Mouse (Mus musculus): ENCODE measurements at regions not wholly inside any gene's neighbourhood (a gene's known extent, or its start where the extent isn't known, plus 50 kb on each side); places are given as distances from the start of the nearest gene placed in this dataset.

GRCm38 (mm10) chr8:24212216-24213200 lies 513.1 kb downstream of the Adam3 start:
- 75% methylated on average over 3 of the region's 3 CpGs for WGBS (ENCODE audit: insufficient replicate concordance)
- no peak overlapping the region for H3K4me2 ChIP-seq (ENCODE audit: low read depth, low read length)
- ATAC-seq: no peak
- DNase-seq: no peak
- no peaks in the 10 kb centered on the region for H3K36me3 ChIP-seq (replicated peaks; ENCODE audit: insufficient read depth, low read length)
- H3K27ac ChIP-seq (ENCODE audit: low read depth): no peak overlapping the region
- H3K9me3 ChIP-seq (ENCODE audit: low read length): no peaks in the 10 kb centered on the region
- no peak overlapping the region for H3K9ac ChIP-seq (replicated peaks)
- H3K27me3 ChIP-seq (ENCODE audit: insufficient read depth, low read length): no peaks in the 10 kb centered on the region
- H3K4me3 ChIP-seq (ENCODE audit: low read depth, low read length): no peak overlapping the region
- no peak for TF ChIP-seq CTCF (IDR thresholded peaks at IDR 0.05; ENCODE audit: low read depth)
- TF ChIP-seq EP300 (IDR thresholded peaks at IDR 0.05; ENCODE audit: low read depth): no peak
- H3K4me1 ChIP-seq (ENCODE audit: insufficient read depth): no peaks in the 10 kb centered on the region

DNA sequence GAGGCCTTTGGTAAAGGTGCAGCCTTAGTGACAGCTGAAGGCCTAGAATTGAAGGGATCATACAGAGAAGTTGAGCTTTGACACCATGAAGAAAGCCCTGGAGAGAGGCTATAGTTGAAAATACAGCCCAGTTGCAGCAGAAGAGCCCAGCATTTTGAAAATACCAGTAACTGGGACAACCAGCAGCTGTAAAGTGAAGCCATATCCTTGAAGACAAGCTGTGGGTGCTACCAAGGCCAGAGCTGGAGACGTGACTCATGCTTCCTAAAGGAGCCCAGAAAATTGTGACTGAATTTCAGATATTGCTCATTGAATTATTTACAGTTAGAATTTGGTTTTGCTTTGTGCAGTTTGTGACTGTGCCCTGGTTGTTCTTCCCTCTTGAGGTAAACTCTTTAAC lies 514.6 kb downstream of the Adam3 start:
- H3K9me3 ChIP-seq (ENCODE audit: low read length): no peaks in the 10 kb centered on the region
- no peaks in the 10 kb centered on the region for H3K36me3 ChIP-seq (replicated peaks; ENCODE audit: insufficient read depth, low read length)
- H3K27ac ChIP-seq (ENCODE audit: low read depth): no peak overlapping the region
- no peaks in the 10 kb centered on the region for H3K4me1 ChIP-seq (ENCODE audit: insufficient read depth)
- WGBS (ENCODE audit: insufficient replicate concordance): 61% methylated on average over 1 of the region's 1 CpGs
- no peak overlapping the region for H3K4me3 ChIP-seq (ENCODE audit: low read depth, low read length)
- no peak overlapping the region for H3K4me2 ChIP-seq (ENCODE audit: low read depth, low read length)
- TF ChIP-seq CTCF (IDR thresholded peaks at IDR 0.05; ENCODE audit: low read depth): no peak
- no peak for TF ChIP-seq EP300 (IDR thresholded peaks at IDR 0.05; ENCODE audit: low read depth)
- no peak overlapping the region for H3K9ac ChIP-seq (replicated peaks)
- no peaks in the 10 kb centered on the region for H3K27me3 ChIP-seq (ENCODE audit: insufficient read depth, low read length)
- ATAC-seq: no peak
- no peak for DNase-seq

Measured in liver, postnatal 0 days (tissue).